Mouse (Mus musculus) 3134 (cell line): ENCODE results near the gene Bak1.

Experiments
- DNase-seq: peaks from one replicate; pipeline ENCODE4 v3.0.0-alpha.2; 2011; ENCODE audit warnings: low spot score; ENCODE audit not compliant: insufficient read length; ENCODE audit errors: extremely low read depth

The Bak1 gene

DNA sequence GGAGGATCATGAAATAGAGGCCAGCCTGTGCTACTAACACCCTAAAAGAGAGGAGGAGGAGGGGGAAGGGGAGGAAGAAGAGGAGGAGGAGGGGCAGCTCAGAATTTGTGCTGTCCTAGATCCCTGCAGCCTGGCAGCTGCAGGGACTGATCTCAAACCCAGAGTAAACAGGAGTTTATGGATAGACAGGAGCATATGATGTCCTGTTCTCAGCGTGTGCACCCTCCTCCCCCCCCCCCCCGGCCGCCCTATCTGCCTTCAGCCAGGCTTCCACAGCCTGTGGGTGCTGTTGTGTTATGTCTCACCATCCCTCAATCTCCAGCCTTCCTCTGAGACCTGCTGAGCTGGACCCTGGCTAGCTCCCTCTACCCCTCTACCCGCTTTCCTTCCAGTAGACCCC is at the start of gene Bak1:
Bak1 (minus strand) TSS at position 101 of the 400 bp plus-strand sequence.
- no peak for DNase-seq

DNA sequence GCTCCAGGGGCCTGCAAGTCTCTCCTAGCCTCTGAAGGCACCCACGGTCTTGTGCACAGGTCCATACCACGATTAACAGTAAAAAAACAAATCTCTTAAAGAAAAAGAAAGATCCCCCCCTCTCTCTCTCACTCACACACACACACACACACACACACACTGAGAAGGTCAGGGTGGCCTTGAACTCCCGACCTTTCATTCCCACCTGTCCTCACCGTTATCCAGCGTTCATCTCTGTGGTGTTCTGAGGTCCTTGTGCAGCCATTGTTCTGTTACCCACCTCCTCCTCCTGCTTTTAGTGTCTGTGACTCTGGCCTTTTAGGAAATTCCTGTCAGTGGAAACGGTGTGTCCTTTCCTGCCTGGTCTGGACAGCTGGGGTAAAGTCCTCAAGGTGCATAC is 49.7 kb upstream of the Bak1 start:
- DNase-seq: no peak

DNA sequence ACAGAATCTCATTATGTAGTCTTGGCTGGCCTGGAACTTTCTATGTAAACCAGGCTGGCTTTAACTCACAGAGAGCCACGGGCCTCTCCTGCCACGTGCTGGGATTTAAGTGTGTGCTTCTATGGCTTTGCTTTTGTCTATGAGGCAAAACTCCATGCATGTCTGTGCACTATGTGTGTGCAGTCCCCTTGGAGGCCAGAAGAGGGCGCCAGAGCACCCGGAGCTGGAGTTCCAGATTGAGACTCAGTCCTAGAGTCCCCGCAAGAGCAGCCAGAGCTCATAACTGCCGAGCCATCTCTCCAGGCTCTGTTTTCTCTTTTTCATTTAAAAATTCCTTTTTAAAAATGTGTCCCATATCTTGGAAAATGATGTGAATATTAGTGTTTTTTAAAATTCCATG is 49.1 kb upstream of the Bak1 start:
- no peak for DNase-seq

DNA sequence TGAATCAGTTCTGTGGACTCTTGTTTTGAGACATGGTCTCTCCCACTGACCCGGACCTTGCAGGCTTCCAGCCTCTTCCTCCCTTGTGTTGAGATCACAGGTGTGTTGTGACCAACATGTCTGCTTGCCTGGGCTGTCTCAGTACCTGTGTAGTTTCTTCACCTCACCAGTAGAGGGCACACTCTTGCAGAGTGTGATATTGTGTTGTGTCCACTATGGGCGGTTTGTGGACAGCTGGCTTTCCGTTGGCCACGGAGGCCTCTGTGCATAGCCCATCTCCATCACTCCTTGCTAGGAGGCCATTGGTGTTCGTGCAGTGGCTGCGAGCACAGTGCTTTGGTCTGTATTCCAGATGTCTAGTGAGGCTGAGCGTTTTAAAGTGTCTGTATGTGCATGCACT is 48.3 kb upstream of the Bak1 start:
- no peak for DNase-seq

DNA sequence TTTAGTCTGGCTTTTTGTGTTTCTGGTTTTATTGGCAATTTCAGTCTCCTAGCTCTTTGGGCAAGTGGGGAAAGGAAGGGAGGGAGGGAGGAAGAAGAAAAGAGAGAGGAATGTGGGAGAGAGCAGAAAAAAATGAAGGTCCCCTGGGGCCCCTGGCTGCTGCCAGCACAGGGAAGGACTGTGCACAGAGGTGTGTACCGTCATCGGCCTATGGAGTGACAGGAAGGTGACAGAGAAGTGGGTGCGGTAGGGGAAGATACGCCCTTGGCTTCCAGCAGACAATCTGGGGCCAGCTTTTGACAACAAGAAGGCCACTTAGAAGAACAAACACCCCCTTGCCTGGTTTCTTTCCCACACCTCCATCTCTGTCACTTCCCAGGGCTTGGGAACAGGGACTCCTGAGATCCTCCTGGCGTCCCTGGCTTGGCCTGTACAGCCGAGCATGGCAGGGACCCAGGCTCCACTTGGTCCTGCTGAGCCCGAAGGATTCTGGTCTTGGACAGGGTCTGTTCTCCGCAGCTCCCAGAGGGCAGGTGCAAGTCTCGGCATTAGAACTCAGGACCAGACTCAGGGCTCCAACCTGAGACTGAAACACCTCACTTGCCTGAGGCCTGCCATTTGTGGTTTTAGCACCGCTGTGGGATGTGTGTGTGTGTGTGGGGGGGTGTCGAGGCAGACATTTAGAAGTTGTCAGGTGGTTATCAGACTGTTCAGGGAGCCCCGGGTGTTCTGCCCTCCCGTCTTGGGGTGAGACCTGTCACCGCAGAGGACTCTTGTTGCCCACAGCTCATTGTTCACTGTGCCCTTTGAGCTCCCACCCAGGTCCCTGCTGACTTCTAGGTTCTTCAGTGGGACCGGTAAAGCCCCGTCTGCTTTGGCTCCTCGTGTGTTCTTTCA is 46.3 kb upstream of the Bak1 start:
- no peak for DNase-seq

DNA sequence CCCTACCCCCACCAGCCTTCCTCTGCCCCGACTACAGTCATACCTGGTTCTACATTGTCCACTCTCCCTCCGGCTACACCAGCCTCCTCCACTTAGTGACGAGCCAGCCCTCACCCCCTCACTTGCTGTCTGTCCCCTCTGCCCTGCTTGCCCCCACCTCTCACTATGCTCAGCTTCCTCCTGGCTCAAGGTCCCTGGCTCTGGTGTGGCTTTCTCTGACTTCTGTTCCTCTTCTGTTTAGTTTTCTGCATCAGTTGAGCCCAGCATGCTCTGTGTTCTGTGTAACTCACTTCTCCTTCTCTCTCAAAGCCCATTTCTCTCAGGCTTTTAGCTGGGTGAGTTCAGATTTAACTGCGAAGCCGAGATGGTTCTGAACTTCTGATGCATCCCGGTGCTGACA is 45.4 kb upstream of the Bak1 start:
- DNase-seq: no peak

DNA sequence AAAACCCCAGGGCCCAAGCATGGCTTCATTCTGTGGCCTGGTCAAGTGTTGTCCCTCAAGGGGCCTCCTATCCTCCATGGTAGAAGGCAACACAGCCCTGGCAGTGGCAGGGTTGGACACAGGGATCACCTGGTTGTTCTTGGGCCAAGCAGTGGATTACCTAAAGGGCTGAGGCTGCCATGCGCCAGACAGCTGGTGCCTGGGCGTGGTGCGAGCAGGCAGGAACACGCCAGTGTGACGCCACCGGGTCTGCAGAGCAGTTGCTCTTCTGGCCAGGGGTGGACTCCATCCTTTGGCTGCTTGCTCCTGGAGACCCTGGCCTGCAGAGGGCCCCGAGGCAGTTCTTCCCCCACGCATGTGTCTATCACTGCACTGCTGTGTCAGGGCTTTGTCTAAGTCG is 45.0 kb upstream of the Bak1 start:
- no peak for DNase-seq

DNA sequence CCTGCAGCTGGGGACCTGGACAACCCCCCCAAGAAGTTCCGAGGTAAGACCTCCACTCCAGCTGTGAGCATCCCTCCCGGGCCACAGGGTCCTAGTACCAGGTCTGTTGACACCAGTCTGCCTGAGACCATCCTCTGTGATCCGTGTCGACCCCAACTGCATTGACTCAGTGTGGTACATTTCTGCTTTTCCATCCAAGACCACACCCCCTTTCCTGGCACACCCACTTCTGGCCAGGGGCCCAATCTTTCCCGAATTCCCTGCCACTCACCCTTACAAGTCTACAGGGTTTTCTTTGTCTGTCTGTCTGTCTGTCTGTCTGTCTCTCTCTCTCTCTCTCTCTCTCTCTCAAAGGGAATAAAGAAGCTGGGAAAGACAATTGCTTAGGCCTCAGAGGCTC is 44.3 kb upstream of the Bak1 start:
- DNase-seq: no peak

DNA sequence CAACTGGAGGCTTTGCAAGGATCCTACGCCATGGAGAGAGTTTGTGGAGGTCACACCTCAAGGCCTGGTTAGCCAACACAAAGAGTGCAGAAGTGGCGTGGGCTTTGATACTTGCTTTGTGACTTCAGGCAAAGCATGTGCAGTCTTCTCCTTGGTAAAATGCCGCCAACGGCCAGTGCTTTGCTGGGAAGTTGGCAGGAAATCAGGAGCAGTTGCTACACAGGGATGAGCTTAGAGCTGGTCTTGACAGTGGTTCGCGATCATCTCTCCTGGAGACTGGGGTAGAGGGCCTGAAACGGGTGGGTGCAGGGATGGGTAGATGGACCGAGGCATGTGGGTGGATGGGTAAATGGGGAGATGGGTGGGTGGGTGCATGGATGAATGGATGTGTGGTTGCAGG is 43.6 kb upstream of the Bak1 start:
- DNase-seq: no peak

DNA sequence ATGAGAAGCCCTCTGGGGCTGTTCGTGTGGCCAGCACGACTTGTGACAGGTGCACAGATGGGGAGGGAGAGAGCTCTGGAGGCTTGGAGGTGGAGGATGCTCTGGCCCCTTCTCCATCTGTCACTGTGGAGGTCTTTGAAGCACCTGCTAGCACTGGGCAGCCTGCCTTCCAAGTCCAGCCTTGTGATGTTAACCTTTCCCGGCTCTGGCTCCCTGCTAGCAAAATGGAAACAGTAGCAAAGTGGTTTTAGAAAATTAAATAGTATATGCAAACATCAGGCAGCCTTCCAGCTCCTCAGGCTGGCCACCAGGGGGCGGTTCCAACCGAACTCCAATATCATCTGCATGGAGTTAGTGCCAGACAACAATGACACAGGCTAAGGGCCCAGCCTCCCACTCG is 42.8 kb upstream of the Bak1 start:
- DNase-seq: no peak

DNA sequence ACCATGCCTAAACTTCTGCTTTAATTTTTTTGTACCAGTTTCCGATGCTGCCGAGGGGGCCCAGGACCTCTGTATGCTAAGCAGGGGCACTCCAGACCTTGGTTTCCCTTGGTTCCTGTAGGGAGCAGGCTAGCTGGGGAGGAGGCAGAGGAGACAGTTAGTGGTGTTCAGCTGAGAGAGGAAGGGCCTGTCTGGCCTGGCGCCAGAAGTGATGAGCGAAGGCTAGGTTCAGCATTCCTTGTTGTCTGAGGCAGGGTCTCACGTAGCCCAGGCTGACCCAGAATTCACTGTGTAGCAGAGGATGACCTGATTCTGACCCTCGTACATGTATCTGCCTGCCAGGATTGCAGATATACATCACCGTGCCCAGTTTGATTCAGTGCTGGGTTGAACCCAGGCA is 42.1 kb upstream of the Bak1 start:
- DNase-seq: no peak

DNA sequence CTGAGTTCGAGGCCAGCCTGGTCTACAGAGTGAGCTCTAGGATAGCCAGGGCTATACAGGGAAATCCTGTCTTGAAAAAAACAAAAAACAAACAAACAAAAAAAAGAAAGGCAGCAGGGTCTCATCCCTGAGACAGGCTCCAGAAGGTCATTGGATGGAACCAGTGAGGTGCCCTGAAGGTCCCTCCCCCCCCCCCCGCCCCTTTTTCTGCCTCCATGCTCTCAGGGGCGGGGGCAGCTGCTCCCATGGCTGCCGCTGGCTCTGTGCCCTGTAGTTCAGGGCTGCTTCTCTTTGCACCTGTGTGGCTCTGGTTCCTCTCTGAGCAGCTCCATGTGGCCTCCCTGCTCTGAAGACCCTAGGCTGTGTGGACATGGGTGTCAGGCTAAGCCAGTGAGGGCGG is 40.3 kb upstream of the Bak1 start:
- DNase-seq: no peak

DNA sequence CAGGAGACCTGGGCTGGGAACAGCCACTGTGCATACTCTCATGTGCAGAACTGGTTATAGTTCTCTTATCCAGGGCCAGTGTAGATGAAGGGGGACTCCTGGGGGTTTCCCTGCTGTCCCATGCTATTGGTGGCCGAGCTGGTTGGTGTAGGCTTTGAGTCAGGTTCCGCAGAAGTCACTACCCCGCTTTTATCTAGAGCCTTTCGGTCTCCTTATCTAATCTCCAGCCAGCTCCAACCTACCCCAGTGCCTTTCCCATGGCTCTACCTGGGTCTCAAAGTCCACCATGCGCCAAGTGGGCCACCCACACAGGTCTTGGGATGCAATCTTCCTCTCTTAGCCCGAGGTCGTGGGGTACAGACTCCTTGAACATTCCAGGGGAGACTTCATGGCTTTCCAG is 37.3 kb upstream of the Bak1 start:
- DNase-seq: no peak

DNA sequence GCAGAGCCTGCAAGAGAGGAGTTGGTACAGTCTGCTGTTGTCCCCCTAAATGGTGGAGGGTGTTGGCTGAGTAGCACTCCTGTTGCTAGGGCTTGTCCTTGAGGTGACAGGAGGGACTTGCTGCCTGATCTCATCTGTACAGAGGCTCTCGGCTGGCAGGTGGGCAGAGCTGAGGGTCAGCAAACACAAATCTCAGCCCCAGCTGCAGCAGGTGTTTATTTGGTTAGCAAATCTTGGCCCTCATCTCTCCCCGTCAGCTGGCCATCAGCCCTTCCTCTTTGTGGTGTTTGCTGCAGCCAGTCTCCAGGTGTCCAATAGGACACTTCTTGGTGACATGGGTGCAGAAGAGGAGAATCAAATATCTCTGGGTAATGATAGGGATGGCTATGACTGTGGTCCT is 35.4 kb upstream of the Bak1 start:
- DNase-seq: no peak

DNA sequence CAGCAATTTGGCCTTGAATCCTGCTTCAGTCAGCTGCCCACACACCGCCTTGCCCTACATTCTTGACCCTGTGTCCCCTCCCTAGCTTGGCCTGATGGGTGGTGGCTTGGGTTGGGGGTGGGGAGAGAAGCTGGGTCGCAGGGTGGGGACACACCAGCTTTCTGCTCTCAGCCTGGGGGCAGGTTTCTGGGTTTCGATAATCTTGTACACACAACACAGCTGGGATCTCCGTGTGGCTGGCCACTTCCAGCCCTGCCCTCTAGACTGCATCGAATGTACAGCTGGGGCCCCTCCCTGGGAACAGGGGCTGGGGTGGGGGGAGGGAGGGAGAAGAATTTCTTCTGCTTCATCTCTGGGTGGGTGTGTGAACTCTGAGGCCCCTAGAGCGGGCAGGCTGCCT is 34.9 kb upstream of the Bak1 start:
- no peak for DNase-seq

DNA sequence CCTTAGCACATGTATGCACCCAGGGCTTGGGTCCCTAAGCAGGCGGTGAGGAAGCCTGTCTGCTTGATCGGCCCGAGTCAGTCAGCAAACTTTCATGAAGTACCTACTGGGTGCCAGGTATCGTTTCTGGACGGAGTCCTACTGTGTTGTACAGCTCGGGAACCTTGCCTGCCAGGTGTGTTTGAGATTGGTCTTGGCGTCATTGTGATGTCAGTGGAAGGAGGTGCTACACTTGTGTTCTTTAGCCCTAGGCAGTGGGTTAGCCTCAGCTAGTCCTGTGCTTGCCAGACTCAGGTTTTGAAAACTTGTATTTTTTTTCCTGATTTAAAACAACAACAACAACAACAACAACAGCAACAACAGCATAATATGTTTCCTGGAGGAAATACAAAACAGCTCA is 33.9 kb upstream of the Bak1 start:
- no peak for DNase-seq

DNA sequence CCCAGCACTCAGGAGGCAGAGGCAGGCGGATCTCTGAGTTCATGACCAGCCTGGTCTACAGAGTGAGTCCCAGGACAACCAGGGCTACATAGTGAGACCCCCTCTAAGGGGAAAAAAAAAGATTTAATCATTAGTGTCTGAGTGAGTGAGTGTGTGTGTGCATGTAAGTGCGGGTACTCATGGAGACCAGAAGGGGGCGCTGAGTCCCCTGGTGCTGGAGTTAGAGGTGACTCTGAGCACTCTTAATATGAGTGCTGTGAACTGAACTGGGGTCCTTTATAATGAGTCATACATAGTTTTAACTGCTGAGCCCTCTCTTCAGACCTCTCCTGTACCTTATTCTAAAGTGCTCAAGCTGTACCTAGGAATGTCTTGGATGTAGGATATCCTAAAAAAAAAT is 32.9 kb upstream of the Bak1 start:
- DNase-seq: no peak

DNA sequence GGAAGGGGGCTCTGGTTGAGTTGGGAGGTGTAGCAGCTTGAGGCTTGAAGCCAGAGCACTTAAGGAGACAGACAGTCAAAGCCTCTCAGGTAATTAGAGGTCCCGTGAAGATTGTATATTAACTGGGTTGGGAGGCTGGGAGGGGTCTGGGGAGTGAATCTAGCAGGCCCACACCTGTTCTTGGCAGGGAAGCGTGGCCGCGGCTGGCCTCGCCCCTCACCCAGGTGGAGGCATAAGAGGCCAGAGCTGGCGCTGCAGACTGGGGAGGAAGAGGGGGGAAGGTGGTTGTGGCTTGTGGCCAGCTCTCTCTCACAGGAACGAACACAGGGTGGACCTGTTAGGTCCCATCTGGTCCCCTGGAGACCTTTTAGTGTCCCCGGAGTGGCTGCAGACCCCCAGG is 31.9 kb upstream of the Bak1 start:
- DNase-seq: no peak

DNA sequence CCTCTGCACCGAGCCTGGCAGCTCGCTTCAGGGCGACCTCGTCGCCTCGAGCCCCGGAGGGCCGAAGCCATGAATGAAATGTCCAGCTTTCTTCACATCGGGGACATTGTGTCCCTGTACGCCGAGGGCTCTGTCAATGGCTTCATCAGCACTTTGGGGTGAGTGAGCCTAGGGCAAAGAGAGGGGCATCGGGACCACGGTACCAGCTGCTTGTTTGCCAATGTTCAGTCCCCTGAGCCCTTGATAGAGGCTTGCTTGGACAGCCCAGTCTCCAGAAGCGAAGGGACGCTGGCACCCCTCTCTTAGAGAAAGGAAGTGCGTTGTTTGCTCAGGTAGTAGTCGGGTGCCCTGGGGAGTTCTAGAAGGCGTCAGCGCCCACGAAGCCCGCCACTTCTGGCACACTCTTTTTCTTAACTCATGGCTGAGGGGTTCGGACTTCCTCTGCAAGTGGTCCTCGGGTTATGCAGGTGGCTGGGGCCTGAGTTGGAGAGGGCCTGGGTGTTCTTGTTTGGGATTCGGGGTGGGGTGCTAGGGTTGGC is 28.8 kb upstream of the Bak1 start:
- peak; percentile 41 for DNase-seq

DNA sequence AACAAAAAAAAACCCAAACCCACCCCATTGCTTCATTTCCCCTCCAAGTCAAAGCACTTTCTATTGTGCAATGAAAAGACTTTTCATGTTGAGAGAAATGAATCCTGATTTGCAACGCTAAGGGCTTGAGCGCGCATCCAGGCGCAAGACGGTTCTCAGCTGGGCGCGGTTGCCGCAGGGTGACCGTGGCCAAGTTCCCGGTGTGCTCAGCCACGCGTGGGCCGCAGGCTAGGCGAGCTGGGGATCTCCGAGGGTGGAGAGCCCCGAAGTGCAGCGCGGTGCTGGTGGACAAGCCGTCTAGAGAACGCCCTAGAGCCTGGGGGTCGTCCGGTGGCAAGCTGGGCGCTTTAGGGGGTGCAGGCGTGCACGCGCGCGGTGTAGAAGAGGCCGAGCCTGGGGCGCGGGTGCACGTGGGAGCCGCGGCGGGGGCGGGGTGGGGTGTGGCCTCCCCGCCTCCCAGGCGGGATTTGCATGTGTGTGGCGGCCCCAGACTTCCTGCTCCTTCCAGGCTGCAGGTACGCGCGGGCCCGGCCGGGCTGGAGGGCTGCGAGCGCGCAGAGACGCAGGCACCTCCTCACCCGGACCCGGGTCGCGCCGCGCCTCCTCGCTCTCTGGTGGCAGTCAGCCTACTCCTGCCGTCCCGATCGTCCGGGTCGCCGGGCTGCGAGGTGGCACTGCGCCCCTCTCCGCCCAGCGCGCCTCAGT is 28.2 kb upstream of the Bak1 start, which contains the start of gene Itpr3:
Itpr3 (plus strand) TSS at position 493 of the 705 bp plus-strand sequence.
- peak; percentile 93 for DNase-seq

DNA sequence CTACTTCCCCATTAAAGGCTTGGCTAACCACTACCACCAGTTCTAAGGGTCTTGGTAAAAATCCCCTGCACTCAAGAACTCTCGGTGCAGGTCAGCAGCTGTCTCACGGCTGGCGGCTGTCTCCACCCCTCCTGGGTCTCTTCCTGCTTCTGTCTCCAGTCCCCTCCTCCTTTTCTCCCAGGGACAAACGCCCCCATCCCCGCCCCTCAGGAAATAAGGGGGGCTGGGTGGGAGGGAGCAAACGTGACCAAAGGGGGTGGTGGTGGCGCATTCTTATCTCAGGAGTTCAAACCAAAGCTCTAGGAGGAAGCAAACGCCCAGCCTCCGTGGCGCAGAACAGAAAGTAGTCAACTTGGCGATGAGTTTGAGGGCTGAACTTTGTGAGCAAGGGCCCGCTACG is 27.4 kb upstream of the Bak1 start:
- DNase-seq: peak; percentile 87

DNA sequence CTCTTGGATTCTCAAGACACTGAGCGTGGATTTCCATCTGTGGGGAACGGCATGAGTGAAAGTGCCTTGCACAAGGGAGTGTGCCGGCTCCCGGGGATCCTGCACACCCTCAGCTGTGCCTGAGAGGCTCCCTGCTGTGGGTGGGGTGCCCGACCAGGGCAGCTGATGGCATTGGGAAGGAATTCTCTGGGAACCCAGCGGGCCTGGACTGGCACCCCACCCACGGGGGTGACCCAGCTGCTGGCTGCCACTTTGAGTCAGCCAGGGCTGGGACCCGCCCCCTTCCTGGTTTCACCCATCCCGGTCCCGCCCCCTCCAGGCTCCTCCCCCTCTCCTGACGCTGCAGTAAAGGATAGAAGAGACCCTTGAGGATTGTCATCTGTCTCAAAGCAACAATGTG is 22.7 kb upstream of the Bak1 start:
- peak; percentile 88 for DNase-seq
